Comparison of ENCODE assay signal across 10 mouse cellular contexts in the genomic region with DNA sequence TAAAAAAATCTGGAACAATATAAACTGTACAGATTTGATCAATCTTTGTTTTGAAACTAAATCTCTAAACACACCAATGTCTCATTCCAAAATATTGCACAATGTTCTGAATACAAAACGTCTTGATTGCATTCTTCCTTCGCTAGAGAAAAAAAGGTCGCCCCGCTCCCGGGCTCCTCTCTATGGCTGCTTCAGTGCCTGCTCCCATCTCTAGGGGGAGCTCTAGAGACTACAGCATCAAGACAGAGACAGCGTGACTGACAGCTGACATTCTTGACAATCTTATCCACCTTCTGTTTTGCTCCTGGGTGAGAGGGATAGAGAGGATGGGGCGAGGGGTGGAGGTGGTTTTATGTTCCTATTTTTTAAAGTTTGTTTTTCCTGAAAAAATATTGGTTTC. TPM values are rescaled to one million over a fixed set of nuclear protein-coding genes. Genes with fewer than 3 reads are reported as not detected.
DNase-seq lines count a peak whose midpoint lies in the region; ATAC-seq lines count a peak whose summit lies in the region.
"Had no signal": no experiment of that assay in that cellular context is flagged by ENCODE, and none has a peak within 500 bp of the region (broad histone marks: within the 10 kb centered on the region; RNA-seq: fewer than 3 reads in every experiment).

No protein-coding gene starts in this region.

- H3K9ac ChIP-seq in hindbrain, embryonic 16.5 days (ENCODE audit: low read depth, low read length), result no peak overlapping the region
- H3K9ac ChIP-seq in embryonic facial prominence, embryonic 14.5 days (ENCODE audit: low read depth, low read length), result no peak overlapping the region
- no peak overlapping the region for H3K9ac ChIP-seq in liver, embryonic 12.5 days

- H3K27me3 ChIP-seq in hindbrain, embryonic 10.5 days (ENCODE audit: insufficient read depth, poor library complexity, severe bottlenecking), result no peaks in the 10 kb centered on the region
- H3K27me3 ChIP-seq in hindbrain, embryonic 16.5 days (replicated peaks; ENCODE audit: control insufficient read depth, insufficient read depth, low read length), result no peaks in the 10 kb centered on the region
- no peaks in the 10 kb centered on the region for H3K27me3 ChIP-seq in embryonic facial prominence, embryonic 14.5 days (replicated peaks; ENCODE audit: control insufficient read depth, insufficient read depth, low read length)
- H3K27me3 ChIP-seq in liver, embryonic 12.5 days (replicated peaks), result no peaks in the 10 kb centered on the region

- no peak overlapping the region for H3K4me3 ChIP-seq in hindbrain, embryonic 10.5 days
- no peak overlapping the region for H3K4me3 ChIP-seq in hindbrain, embryonic 16.5 days (ENCODE audit: low read length)
- H3K4me3 ChIP-seq in embryonic facial prominence, embryonic 14.5 days (ENCODE audit: low read depth, low read length), result no peak overlapping the region
- H3K4me3 ChIP-seq in liver, embryonic 12.5 days, result no peak overlapping the region
- H3K4me3 ChIP-seq: erythroblast, embryonic 14.5 days had no signal

- H3K36me3 ChIP-seq in hindbrain, embryonic 10.5 days, result peaks cover 61% of the 10 kb centered on the region
- H3K36me3 ChIP-seq in hindbrain, embryonic 16.5 days (ENCODE audit: control insufficient read depth, insufficient read depth, low read length), result peaks cover 12% of the 10 kb centered on the region
- H3K36me3 ChIP-seq in embryonic facial prominence, embryonic 14.5 days (ENCODE audit: control insufficient read depth, insufficient read depth, low read length), result peaks cover 59% of the 10 kb centered on the region
- H3K36me3 ChIP-seq in liver, embryonic 12.5 days, result peaks cover 64% of the 10 kb centered on the region

- ATAC-seq in hindbrain, embryonic 16.5 days, result no peak
- peak; percentile 63 for ATAC-seq in activated CD4-positive, CD25-positive, alpha-beta regulatory T cell, adult 4 months
- ATAC-seq in embryonic facial prominence, embryonic 14.5 days (ENCODE audit: low read depth), result no peak
- ATAC-seq in liver, embryonic 12.5 days, result peak; percentile 55; the same call in 1 of the 2 replicates

- no peak overlapping the region for H3K4me2 ChIP-seq in hindbrain, embryonic 16.5 days (ENCODE audit: low read length)
- no peak overlapping the region for H3K4me2 ChIP-seq in embryonic facial prominence, embryonic 14.5 days (ENCODE audit: low read depth, low read length)
- no peak overlapping the region for H3K4me2 ChIP-seq in liver, embryonic 12.5 days

- 46% methylated on average over 7 of the region's 7 CpGs for WGBS in hindbrain, embryonic 10.5 days
- WGBS in hindbrain, embryonic 16.5 days, result 39% methylated on average over 7 of the region's 7 CpGs
- WGBS in embryonic facial prominence, embryonic 14.5 days, result 38% methylated on average over 7 of the region's 7 CpGs
- WGBS in liver, embryonic 12.5 days (ENCODE audit: insufficient replicate concordance), result 41% methylated on average over 7 of the region's 7 CpGs

- H3K9me3 ChIP-seq in hindbrain, embryonic 10.5 days, result no peaks in the 10 kb centered on the region
- no peaks in the 10 kb centered on the region for H3K9me3 ChIP-seq in hindbrain, embryonic 16.5 days (ENCODE audit: control insufficient read depth, low read length)
- no peaks in the 10 kb centered on the region for H3K9me3 ChIP-seq in embryonic facial prominence, embryonic 14.5 days (ENCODE audit: control insufficient read depth, low read length)
- no peaks in the 10 kb centered on the region for H3K9me3 ChIP-seq in liver, embryonic 12.5 days (replicated peaks)

- no peak overlapping the region for H3K27ac ChIP-seq in hindbrain, embryonic 10.5 days
- H3K27ac ChIP-seq in hindbrain, embryonic 16.5 days (ENCODE audit: low read depth, low read length), result no peak overlapping the region
- no peak overlapping the region for H3K27ac ChIP-seq in embryonic facial prominence, embryonic 14.5 days (replicated peaks; ENCODE audit: low read depth, low read length)
- H3K27ac ChIP-seq in liver, embryonic 12.5 days, result no peak overlapping the region
- H3K27ac ChIP-seq: macrophage had no signal

- H3K4me1 ChIP-seq in hindbrain, embryonic 10.5 days (replicated peaks), result peaks cover 7% of the 10 kb centered on the region
- H3K4me1 ChIP-seq in hindbrain, embryonic 16.5 days (ENCODE audit: control insufficient read depth, insufficient read depth, low read depth, low read length), result no peaks in the 10 kb centered on the region; the same call in 1 of the 2 replicates
- H3K4me1 ChIP-seq in embryonic facial prominence, embryonic 14.5 days (ENCODE audit: control insufficient read depth, insufficient read depth, low read length), result no peaks in the 10 kb centered on the region
- H3K4me1 ChIP-seq in liver, embryonic 12.5 days, result peaks cover 25% of the 10 kb centered on the region

- DNase-seq in hindbrain, embryonic 10.5 days (ENCODE audit: low spot score), result peak; percentile 51
- peak; percentile 82 for DNase-seq in CD4-positive helper T cell, adult 2 months (ENCODE audit: low read depth, low spot score)
- DNase-seq in embryonic facial prominence, embryonic 14.5 days (ENCODE audit: low spot score), result peak; percentile 63
- peak; percentile 56 for DNase-seq in retina, postnatal 7 days (ENCODE audit: low read depth, low spot score)
- no peak for DNase-seq in frontal cortex, postnatal 25 days (ENCODE audit: low spot score in 2 of 2)

RNA-seq across cellular contexts. Expression of a gene that starts 10.3 kb away (rescaled TPM):
- 18.6 and 19.1 TPM in 2 replicates for polyA plus RNA-seq in hindbrain, embryonic 10.5 days (2016; fragmentation: Nextera tagmentation; extraction: Ambion mirVana)
- polyA plus RNA-seq in hindbrain, embryonic 16.5 days (2015; fragmentation: Nextera tagmentation; extraction: Ambion mirVana), result 15.7 and 18.4 TPM in 2 replicates
- polyA plus RNA-seq in activated CD4-positive, CD25-positive, alpha-beta regulatory T cell, adult 4 months (2017; shearing (Covaris generic)), result 10 to 100 TPM; 25.8 to 45.6 TPM
- polyA plus RNA-seq in embryonic facial prominence, embryonic 14.5 days (2014; fragmentation: Nextera tagmentation; extraction: Ambion mirVana), result 23.0 and 26.8 TPM in 2 replicates
- polyA plus RNA-seq in liver, embryonic 12.5 days (2016; fragmentation: Nextera tagmentation; extraction: Ambion mirVana), result 12.8 and 14.5 TPM in 2 replicates

RNA-seq across cellular contexts. Expression of a gene that starts 23.4 kb away (rescaled TPM):
- polyA plus RNA-seq in hindbrain, embryonic 10.5 days (2016; fragmentation: Nextera tagmentation; extraction: Ambion mirVana), result 212 and 249 TPM in 2 replicates
- polyA plus RNA-seq in hindbrain, embryonic 16.5 days (2015; fragmentation: Nextera tagmentation; extraction: Ambion mirVana), result 118 and 122 TPM in 2 replicates
- 100 to 1,000 TPM in 1 of 2 experiments, 10 to 100 TPM in 1; 91.8 to 102 TPM for polyA plus RNA-seq in activated CD4-positive, CD25-positive, alpha-beta regulatory T cell, adult 4 months (2017; shearing (Covaris generic))
- 138 and 146 TPM in 2 replicates for polyA plus RNA-seq in embryonic facial prominence, embryonic 14.5 days (2014; fragmentation: Nextera tagmentation; extraction: Ambion mirVana)
- 140 and 145 TPM in 2 replicates for polyA plus RNA-seq in liver, embryonic 12.5 days (2016; fragmentation: Nextera tagmentation; extraction: Ambion mirVana)

RNA-seq across cellular contexts. Expression of a gene that starts 23.8 kb away (rescaled TPM):
- 157 and 175 TPM in 2 replicates for polyA plus RNA-seq in hindbrain, embryonic 10.5 days (2016; fragmentation: Nextera tagmentation; extraction: Ambion mirVana)
- polyA plus RNA-seq in hindbrain, embryonic 16.5 days (2015; fragmentation: Nextera tagmentation; extraction: Ambion mirVana), result 333 and 346 TPM in 2 replicates
- 100 to 1,000 TPM in 1 of 2 experiments, 10 to 100 TPM in 1; 84.4 to 105 TPM for polyA plus RNA-seq in activated CD4-positive, CD25-positive, alpha-beta regulatory T cell, adult 4 months (2017; shearing (Covaris generic))
- 160 and 165 TPM in 2 replicates for polyA plus RNA-seq in embryonic facial prominence, embryonic 14.5 days (2014; fragmentation: Nextera tagmentation; extraction: Ambion mirVana)
- 131 and 132 TPM in 2 replicates for polyA plus RNA-seq in liver, embryonic 12.5 days (2016; fragmentation: Nextera tagmentation; extraction: Ambion mirVana)

RNA-seq across cellular contexts. Expression of a gene that starts 46.1 kb away (rescaled TPM):
- polyA plus RNA-seq in hindbrain, embryonic 10.5 days (2016; fragmentation: Nextera tagmentation; extraction: Ambion mirVana), result 16.4 and 19.4 TPM in 2 replicates
- 22.9 and 23.1 TPM in 2 replicates for polyA plus RNA-seq in hindbrain, embryonic 16.5 days (2015; fragmentation: Nextera tagmentation; extraction: Ambion mirVana)
- polyA plus RNA-seq in activated CD4-positive, CD25-positive, alpha-beta regulatory T cell, adult 4 months (2017; shearing (Covaris generic)), result 1 to 10 TPM; 5.2 to 7.3 TPM
- 25.5 and 29.3 TPM in 2 replicates for polyA plus RNA-seq in embryonic facial prominence, embryonic 14.5 days (2014; fragmentation: Nextera tagmentation; extraction: Ambion mirVana)
- 8.4 and 9.5 TPM in 2 replicates for polyA plus RNA-seq in liver, embryonic 12.5 days (2016; fragmentation: Nextera tagmentation; extraction: Ambion mirVana)

Comparison
In these comparisons a context has a peak if more than half of its experiments do, and no peak if none do; other contexts are left out.
1. DNase-seq: peak in hindbrain, embryonic 10.5 days (single experiment), CD4-positive helper T cell, adult 2 months (single experiment), embryonic facial prominence, embryonic 14.5 days (single experiment) and retina, postnatal 7 days (single experiment); none in frontal cortex, postnatal 25 days (0 of 2).
2. ATAC-seq: peak in activated CD4-positive, CD25-positive, alpha-beta regulatory T cell, adult 4 months (single experiment) and liver, embryonic 12.5 days (single experiment); none in hindbrain, embryonic 16.5 days (single experiment) and embryonic facial prominence, embryonic 14.5 days (single experiment).